Mouse (Mus musculus) liver, postnatal 0 days (tissue): Measurements from ENCODE around the gene Gm10230.
"Not testable (repeated sequence)": the region's sequence is repeated elsewhere in the genome, so short reads cannot be mapped to it uniquely, and the experiment has no call there.

Experiments
- CTCF ChIP-seq: sonication (generic); IDR thresholded peaks from 2 replicates; pipeline ENCODE4 v1.5.1; 2016; ENCODE audit warnings: antibody characterized with exemption, low read depth
- EP300 ChIP-seq: IDR thresholded peaks from 2 replicates; pipeline ENCODE4 v1.6.1; 2016; ENCODE audit warnings: antibody characterized with exemption, low read depth, mild to moderate bottlenecking

- TF ChIP-seq CTCF, EP300: not testable (repeated sequence)
Observed at GRCm38 (mm10) chrX:27494782-27495181, at the start of gene Gm10230.
